Mouse (Mus musculus) gastrocnemius, postnatal 36 days (tissue): ENCODE measurements at regions not wholly inside any gene's neighbourhood (a gene's known extent, or its start where the extent isn't known, plus 50 kb on each side); places are given as distances from the start of the nearest gene placed in this dataset.
"Not testable (repeated sequence)": the region's sequence is repeated elsewhere in the genome, so short reads cannot be mapped to it uniquely, and the experiment has no call there.

ENCODE experiments used
- DNase-seq, 2 experiments: peaks; one replicate each; pipeline ENCODE4 v3.0.0; 2022
- intact Hi-C: fragments of 180-260 bp; cut with DNase I; formaldehyde crosslinking; loops from one replicate; pipeline ENCODE4 v1.15.1; 2025

- intact Hi-C loops, DNase-seq: not testable (repeated sequence)
Observed at GRCm38 (mm10) chr15:19242962-19243361, 424.2 kb downstream of the Cdh10 start.

- intact Hi-C loops: no loop called here
- DNase-seq: no peak
Observed at GRCm38 (mm10) chr15:19247489-19247888, 428.7 kb downstream of the Cdh10 start.

GRCm38 (mm10) chr15:19275968-19276826 lies 457.4 kb downstream of the Cdh10 start:
- intact Hi-C loops: loop anchor here (1.0 kb wide), 1 partner anchor 455 kb away; no protein-coding TSS in a partner anchor
- DNase-seq: no peak

- intact Hi-C loops: no loop called here
- no peak for DNase-seq
Observed at GRCm38 (mm10) chr15:19316380-19316779, 497.6 kb downstream of the Cdh10 start.

GRCm38 (mm10) chr15:19356322-19356721 lies 537.6 kb downstream of the Cdh10 start:
- no peak for DNase-seq
- intact Hi-C loops: no loop called here

GRCm38 (mm10) chr15:19360650-19361049 lies 541.9 kb downstream of the Cdh10 start:
- no peak for DNase-seq
- intact Hi-C loops: no loop called here

GRCm38 (mm10) chr15:19389951-19390350 lies 571.2 kb downstream of the Cdh10 start:
- intact Hi-C loops: no loop called here
- DNase-seq: no peak

- intact Hi-C loops: no loop called here
- no peak for DNase-seq
Observed at GRCm38 (mm10) chr15:19391250-19391982, 572.7 kb downstream of the Cdh10 start.

GRCm38 (mm10) chr15:19395681-19396080 lies 576.9 kb downstream of the Cdh10 start:
- DNase-seq: no peak
- intact Hi-C loops: no loop called here
